Mouse (Mus musculus): ENCODE data around the gene Olfr49.
"Not testable (repeated sequence)": the region's sequence is repeated elsewhere in the genome, so short reads cannot be mapped to it uniquely, and the experiment has no call there.

The Olfr49 gene

GRCm38 (mm10) chr14:54229849-54230248, 54.9 kb downstream of the Olfr49 start:
- DNase-seq = not testable (repeated sequence)

- DNase-seq = no peak
Measured at GRCm38 (mm10) chr14:54228933-54229713, 55.6 kb downstream of the Olfr49 start.

- DNase-seq = no peak
Measured at GRCm38 (mm10) chr14:54228501-54228900, 56.2 kb downstream of the Olfr49 start.
